Mouse (Mus musculus) brain, embryonic 14.5 days (tissue): ENCODE results near the gene Clstn2. TPM values are rescaled to one million over a fixed set of nuclear protein-coding genes. Genes with fewer than 3 reads are reported as not detected.

Experiments used
- DNase-seq: peaks from one replicate; pipeline ENCODE4 v3.0.0-alpha.2; 2011; ENCODE audit warnings: low read depth
- CTCF ChIP-seq: fragments of 200-500 bp; IDR thresholded peaks from 2 replicates; pipeline ENCODE4 v1.5.1; 2012; ENCODE audit warnings: inconsistent platforms, mild to moderate bottlenecking, moderate library complexity, borderline replicate concordance; ENCODE audit not compliant: insufficient read depth, insufficient read length; ENCODE audit errors: extremely low read depth
- POLR2A ChIP-seq: fragments of 200-500 bp; IDR thresholded peaks from 2 replicates; pipeline ENCODE4 v1.6.1; 2012; ENCODE audit warnings: mild to moderate bottlenecking, inconsistent platforms, borderline replicate concordance; ENCODE audit not compliant: poor library complexity, insufficient read depth, insufficient read length, severe bottlenecking; ENCODE audit errors: extremely low read depth
- polyA plus RNA-seq: library from polyadenylated mRNA; depleted of rRNA; stranded (reverse); fragments of >200 nt; gene quantifications from 2 replicates; pipeline ENCODE4 v1.2.3, GENCODE M21; 2012

Clstn2 gene
- polyA plus RNA-seq, 1 experiment, result 25.1 TPM

GRCm38 (mm10) chr9:97527276-97527675 lies 505.7 kb downstream of the Clstn2 start:
- TF ChIP-seq POLR2A (no peak), CTCF (no peak)
- no peak for DNase-seq

GRCm38 (mm10) chr9:97525563-97525962 lies 507.4 kb downstream of the Clstn2 start:
- no peak for DNase-seq
- TF ChIP-seq POLR2A, result no peak
- TF ChIP-seq CTCF, result no peak

GRCm38 (mm10) chr9:97524861-97525260 lies 508.1 kb downstream of the Clstn2 start:
- TF ChIP-seq POLR2A (no peak), CTCF (no peak)
- peak; percentile 35 for DNase-seq

GRCm38 (mm10) chr9:97520771-97521170 lies 512.2 kb downstream of the Clstn2 start:
- no peak for TF ChIP-seq POLR2A
- no peak for TF ChIP-seq CTCF
- DNase-seq, result no peak

GRCm38 (mm10) chr9:97517006-97517405 lies 516.0 kb downstream of the Clstn2 start:
- DNase-seq, result peak; percentile 43
- TF ChIP-seq CTCF (no peak), POLR2A (no peak)

GRCm38 (mm10) chr9:97514639-97515038 lies 518.3 kb downstream of the Clstn2 start:
- TF ChIP-seq POLR2A, result no peak
- no peak for TF ChIP-seq CTCF
- no peak for DNase-seq

- no peak for TF ChIP-seq CTCF
- TF ChIP-seq POLR2A, result no peak
- DNase-seq, result no peak
Measured at GRCm38 (mm10) chr9:97512282-97512850, 520.6 kb downstream of the Clstn2 start.

- TF ChIP-seq CTCF, result no peak
- TF ChIP-seq POLR2A, result no peak
- peak; percentile 22 for DNase-seq
Measured at GRCm38 (mm10) chr9:97501416-97501815, 531.6 kb downstream of the Clstn2 start.

- peak; percentile 35 for DNase-seq
- TF ChIP-seq POLR2A, result no peak
- no peak for TF ChIP-seq CTCF
Measured at GRCm38 (mm10) chr9:97495056-97495455, 537.9 kb downstream of the Clstn2 start.

- no peak for TF ChIP-seq POLR2A
- TF ChIP-seq CTCF, result no peak
Measured at GRCm38 (mm10) chr9:97491626-97492025, 541.4 kb downstream of the Clstn2 start.

GRCm38 (mm10) chr9:97490591-97491176 lies 542.3 kb downstream of the Clstn2 start:
- TF ChIP-seq CTCF (no peak), POLR2A (no peak)
- peak; percentile 51 for DNase-seq

More at GRCm38 (mm10) chr9:97491626-97492025, 541.4 kb downstream of the Clstn2 start:
- DNase-seq, result no peak

- TF ChIP-seq CTCF (no peak), POLR2A (no peak)
- no peak for DNase-seq
Measured at GRCm38 (mm10) chr9:97486826-97487225, 546.2 kb downstream of the Clstn2 start.

GRCm38 (mm10) chr9:97481187-97481586 lies 551.8 kb downstream of the Clstn2 start:
- no peak for DNase-seq
- TF ChIP-seq POLR2A (no peak), CTCF (no peak)
